Mouse (Mus musculus): ENCODE data around the gene Ubald1. TPM values are rescaled to one million over a fixed set of nuclear protein-coding genes. Genes with fewer than 3 reads are reported as not detected.

The Ubald1 gene
- polyA plus RNA-seq (2012; rRNA removed): 5.2 and 5.5 TPM in 2 replicates

GRCm38 (mm10) chr16:4880136-4880825 is at the start of gene Ubald1:
Gene Ubald1, minus strand, starts transcription at chr16:4880315.

GRCm38 (mm10) chr16:4885760-4886689 is 5.9 kb upstream of the Ubald1 start, which contains the start of gene Mgrn1:
Gene Mgrn1, plus strand, starts transcription at chr16:4886249.

GRCm38 (mm10) chr16:4835191-4835590 is 44.9 kb downstream of the Ubald1 start, which contains the start of gene 4930562C15Rik:
Gene 4930562C15Rik, plus strand, starts transcription at chr16:4835416.

Other genes with a start within 250 kb of the Ubald1 start
- 2.4 TPM in 2 replicates for gene Vasn, start 240.4 kb downstream of the Ubald1 start, polyA plus RNA-seq (2012; rRNA removed)
- 16.9 and 20.8 TPM in 2 replicates for gene Dnaja3, start 240.3 kb downstream of the Ubald1 start, polyA plus RNA-seq (2012; rRNA removed)
- gene Coro7, start 200.5 kb downstream of the Ubald1 start, polyA plus RNA-seq (2012; rRNA removed): 9.8 and 10.5 TPM in 2 replicates
- 36.8 and 39.8 TPM in 2 replicates for gene Nmral1, start 161.0 kb downstream of the Ubald1 start, polyA plus RNA-seq (2012; rRNA removed)
- gene Hmox2, start 154.0 kb downstream of the Ubald1 start, polyA plus RNA-seq (2012; rRNA removed): 20.8 and 23.4 TPM in 2 replicates
- gene Cdip1, start 90.0 kb downstream of the Ubald1 start, polyA plus RNA-seq (2012; rRNA removed): 8.9 and 9.6 TPM in 2 replicates
- not detected in 2 replicates for gene 4930562C15Rik, start 44.9 kb downstream of the Ubald1 start, polyA plus RNA-seq (2012; rRNA removed)
- gene Mgrn1, start 5.9 kb upstream of the Ubald1 start, polyA plus RNA-seq (2012; rRNA removed): 12.4 and 15.5 TPM in 2 replicates
- 26.2 and 28.3 TPM in 2 replicates for gene Nudt16l1, start 58.4 kb upstream of the Ubald1 start, polyA plus RNA-seq (2012; rRNA removed)
- gene Anks3, start 83.9 kb upstream of the Ubald1 start, polyA plus RNA-seq (2012; rRNA removed): 15.7 and 16.9 TPM in 2 replicates
- gene Sept12, start 117.5 kb upstream of the Ubald1 start, polyA plus RNA-seq (2012; rRNA removed): not detected in 2 replicates
- 11.0 and 11.4 TPM in 2 replicates for gene Smim22, start 127.0 kb upstream of the Ubald1 start, polyA plus RNA-seq (2012; rRNA removed)
- 26.7 and 35.6 TPM in 2 replicates for gene Rogdi, start 133.2 kb upstream of the Ubald1 start, polyA plus RNA-seq (2012; rRNA removed)
- 26.4 and 29.9 TPM in 2 replicates for gene Glyr1, start 169.5 kb upstream of the Ubald1 start, polyA plus RNA-seq (2012; rRNA removed)
- 10.1 and 14.1 TPM in 2 replicates for gene Ubn1, start 169.7 kb upstream of the Ubald1 start, polyA plus RNA-seq (2012; rRNA removed)